Comparison of ENCODE assay signal across 9 mouse cellular contexts in the genomic region with DNA sequence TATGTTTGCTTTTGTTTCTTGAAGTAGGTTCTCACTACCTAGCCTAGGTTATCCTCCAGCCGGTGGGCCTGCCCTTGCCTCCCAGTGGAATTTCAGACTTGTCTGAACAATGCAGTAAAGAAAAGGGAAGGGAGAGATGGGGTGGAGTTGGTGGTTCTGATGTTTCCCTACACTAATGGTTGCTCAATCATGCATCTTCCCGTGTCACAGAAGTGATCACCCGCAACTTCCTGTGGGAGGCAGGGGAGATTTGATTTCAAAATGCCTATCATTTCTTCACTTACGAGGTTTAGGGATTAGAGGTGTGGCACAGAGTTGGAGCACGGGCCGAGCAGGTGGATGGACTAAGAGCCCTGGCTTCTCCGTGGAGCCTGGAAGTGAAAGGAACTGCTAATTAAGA. TPM values are rescaled to one million over a fixed set of nuclear protein-coding genes. Genes with fewer than 3 reads are reported as not detected.
A peak's percentile ranks its signal among the peaks of the same experiment; 100 is the strongest.
DNase-seq lines count a peak whose midpoint lies in the region; ATAC-seq and TF ChIP-seq lines count a peak whose summit lies in the region.
"Had no signal": no experiment of that assay in that cellular context is flagged by ENCODE, and none has a peak within 500 bp of the region (broad histone marks: within the 10 kb centered on the region; RNA-seq: fewer than 3 reads in every experiment).

No protein-coding gene starts in this region.

- no peak for ATAC-seq in heart, embryonic 12.5 days (ENCODE audit: insufficient number of reproducible peaks, low FRiP score)
- no peak for ATAC-seq in liver, embryonic 14.5 days (ENCODE audit: insufficient read depth)
- no peak for ATAC-seq in neural tube, embryonic 15.5 days (ENCODE audit: low FRiP score)

- no peak overlapping the region for H3K27ac ChIP-seq in heart, embryonic 12.5 days (ENCODE audit: poor library complexity, severe bottlenecking)
- no peak overlapping the region for H3K27ac ChIP-seq in liver, embryonic 14.5 days
- no peak overlapping the region for H3K27ac ChIP-seq in neural tube, embryonic 15.5 days (replicated peaks)

- TF ChIP-seq CTCF in liver, embryonic 14.5 days (IDR thresholded peaks at IDR 0.05; ENCODE audit: low read depth), result no peak

- peak overlapping the region; percentile 80 for H3K4me2 ChIP-seq in heart, embryonic 12.5 days
- H3K4me2 ChIP-seq in liver, embryonic 14.5 days (ENCODE audit: low read depth), result peak overlapping the region; percentile 91
- peak overlapping the region; percentile 85 for H3K4me2 ChIP-seq in neural tube, embryonic 15.5 days

- peak overlapping the region; percentile 76; the same call in 1 of the 2 replicates for H3K4me3 ChIP-seq in heart, embryonic 12.5 days
- peak overlapping the region in 1 of 2 experiments; percentile 93; a peak in 2 of 4 replicates for H3K4me3 ChIP-seq in liver, embryonic 14.5 days (ENCODE audit: insufficient read depth in 1 of 2, low read depth in 2 of 2, low read length in 2 of 2)
- peak overlapping the region; percentile 90 for H3K4me3 ChIP-seq in neural tube, embryonic 15.5 days (replicated peaks)

- peaks cover 17% of the 10 kb centered on the region for H3K4me1 ChIP-seq in heart, embryonic 12.5 days (replicated peaks)
- H3K4me1 ChIP-seq in liver, embryonic 14.5 days (replicated peaks; ENCODE audit: control insufficient read depth in 2 of 2, insufficient read depth in 2 of 2, low read length in 1 of 2), result peaks cover 18 to 24% of the 10 kb centered on the region in 2 experiments
- H3K4me1 ChIP-seq in neural tube, embryonic 15.5 days, result peaks cover 27% of the 10 kb centered on the region

- no peaks in the 10 kb centered on the region for H3K9me3 ChIP-seq in heart, embryonic 12.5 days (replicated peaks)
- H3K9me3 ChIP-seq in liver, embryonic 14.5 days (ENCODE audit: control insufficient read depth, low read length), result no peaks in the 10 kb centered on the region
- H3K9me3 ChIP-seq in neural tube, embryonic 15.5 days (replicated peaks), result no peaks in the 10 kb centered on the region
- H3K9me3 ChIP-seq: G1E had no signal

- no peaks in the 10 kb centered on the region for H3K27me3 ChIP-seq in heart, embryonic 12.5 days (replicated peaks)
- H3K27me3 ChIP-seq in liver, embryonic 14.5 days (ENCODE audit: control insufficient read depth, insufficient read depth, low read length), result no peaks in the 10 kb centered on the region
- 0 out of 2 replicates have a peak, but pooled peaks cover 4% of the 10 kb centered on the region for H3K27me3 ChIP-seq in neural tube, embryonic 15.5 days (replicated peaks)

- 45% methylated on average over 7 of the region's 7 CpGs for WGBS in heart, embryonic 12.5 days
- 33% methylated on average over 7 of the region's 7 CpGs for WGBS in liver, embryonic 14.5 days (ENCODE audit: insufficient replicate concordance)
- 59% methylated on average over 7 of the region's 7 CpGs for WGBS in neural tube, embryonic 15.5 days

- no peak overlapping the region for H3K9ac ChIP-seq in heart, embryonic 12.5 days
- no peak overlapping the region; the same call in 1 of the 2 replicates for H3K9ac ChIP-seq in liver, embryonic 14.5 days (replicated peaks)
- no peak overlapping the region for H3K9ac ChIP-seq in neural tube, embryonic 15.5 days (replicated peaks)

- H3K36me3 ChIP-seq in heart, embryonic 12.5 days, result peaks cover 10% of the 10 kb centered on the region
- H3K36me3 ChIP-seq in liver, embryonic 14.5 days (replicated peaks; ENCODE audit: control insufficient read depth, insufficient read depth, low read depth), result peaks cover 14% of the 10 kb centered on the region
- peaks cover 7% of the 10 kb centered on the region for H3K36me3 ChIP-seq in neural tube, embryonic 15.5 days

- peak; percentile 16 for DNase-seq in gastrocnemius, adult 18-20 months (ENCODE audit: low spot score)
- DNase-seq in gastrocnemius, postnatal 10 days, result no peak
- peak; percentile 39 for DNase-seq in Muller cell, postnatal 12 days (ENCODE audit: inconsistent ontology term)
- DNase-seq in liver, embryonic 14.5 days (ENCODE audit: low read depth in 3 of 3, low spot score in 3 of 3), result no peak
- no peak for DNase-seq in adrenal gland, postnatal 4 days (ENCODE audit: low spot score in 2 of 2)
- DNase-seq in layer of hippocampus, adult 9-10 months (ENCODE audit: low spot score), result no peak

- TF ChIP-seq EP300 in liver, embryonic 14.5 days (IDR thresholded peaks at IDR 0.05; ENCODE audit: low read depth), result no peak

RNA-seq across cellular contexts. Expression of a gene that starts 0.6 kb away (rescaled TPM):
- 10 to 100 TPM; 15.8 to 17.0 TPM for total RNA-seq in gastrocnemius, adult 18-20 months (2021)
- 10 to 100 TPM; 31.9 to 41.5 TPM for total RNA-seq in gastrocnemius, postnatal 10 days (2021)
- polyA plus RNA-seq in heart, embryonic 12.5 days (2016; fragmentation: Nextera tagmentation; extraction: Ambion mirVana), result 163 and 168 TPM in 2 replicates
- 29.4 and 33.9 TPM in 2 replicates for polyA plus RNA-seq in liver, embryonic 14.5 days (2012; rRNA removed)
- polyA plus RNA-seq in liver, embryonic 14.5 days (2014; fragmentation: Nextera tagmentation; extraction: Ambion mirVana), result 72.8 and 75.3 TPM in 2 replicates
- 101 and 108 TPM in 2 replicates for polyA plus RNA-seq in neural tube, embryonic 15.5 days (2015; fragmentation: Nextera tagmentation; extraction: Ambion mirVana)
- 10 to 100 TPM; 88.7 to 90.2 TPM for total RNA-seq in adrenal gland, postnatal 4 days (2021)

RNA-seq across cellular contexts. Expression of a gene that starts 58.2 kb away (rescaled TPM):
- total RNA-seq in gastrocnemius, adult 18-20 months (2021), result 10 to 100 TPM; 21.0 to 22.1 TPM
- total RNA-seq in gastrocnemius, postnatal 10 days (2021), result 10 to 100 TPM; 16.8 to 23.5 TPM
- polyA plus RNA-seq in heart, embryonic 12.5 days (2016; fragmentation: Nextera tagmentation; extraction: Ambion mirVana), result 17.1 and 19.6 TPM in 2 replicates
- polyA plus RNA-seq in liver, embryonic 14.5 days (2012; rRNA removed), result 2.3 and 3.8 TPM in 2 replicates
- 5.7 and 7.1 TPM in 2 replicates for polyA plus RNA-seq in liver, embryonic 14.5 days (2014; fragmentation: Nextera tagmentation; extraction: Ambion mirVana)
- polyA plus RNA-seq in neural tube, embryonic 15.5 days (2015; fragmentation: Nextera tagmentation; extraction: Ambion mirVana), result 20.0 and 23.6 TPM in 2 replicates
- total RNA-seq in adrenal gland, postnatal 4 days (2021), result 10 to 100 TPM; 32.9 to 35.1 TPM

Comparison
In these comparisons a context has a peak if more than half of its experiments do, and no peak if none do; other contexts are left out.
1. DNase-seq: peak in gastrocnemius, adult 18-20 months (single experiment) and Muller cell, postnatal 12 days (single experiment); none in gastrocnemius, postnatal 10 days (single experiment), liver, embryonic 14.5 days (0 of 3), adrenal gland, postnatal 4 days (0 of 2) and layer of hippocampus, adult 9-10 months (single experiment).
2. Peak in every context shown above with its lines, with median percentiles within 50 percentile points of each other: H3K4me2 ChIP-seq.